Mouse (Mus musculus) central nervous system, embryonic 18 days (tissue): ENCODE data around the gene BC051142. TPM values are rescaled to one million over a fixed set of nuclear protein-coding genes. Genes with fewer than 3 reads are reported as not detected.

Experiments used
- polyA plus RNA-seq: library from polyadenylated mRNA; depleted of rRNA; stranded (reverse); fragments of >200 nt; gene quantifications from 2 replicates; pipeline ENCODE4 v1.2.3, GENCODE M21; 2012; rRNA removed

BC051142 gene
- polyA plus RNA-seq = 7.7 and 11.5 TPM in 2 replicates

DNA sequence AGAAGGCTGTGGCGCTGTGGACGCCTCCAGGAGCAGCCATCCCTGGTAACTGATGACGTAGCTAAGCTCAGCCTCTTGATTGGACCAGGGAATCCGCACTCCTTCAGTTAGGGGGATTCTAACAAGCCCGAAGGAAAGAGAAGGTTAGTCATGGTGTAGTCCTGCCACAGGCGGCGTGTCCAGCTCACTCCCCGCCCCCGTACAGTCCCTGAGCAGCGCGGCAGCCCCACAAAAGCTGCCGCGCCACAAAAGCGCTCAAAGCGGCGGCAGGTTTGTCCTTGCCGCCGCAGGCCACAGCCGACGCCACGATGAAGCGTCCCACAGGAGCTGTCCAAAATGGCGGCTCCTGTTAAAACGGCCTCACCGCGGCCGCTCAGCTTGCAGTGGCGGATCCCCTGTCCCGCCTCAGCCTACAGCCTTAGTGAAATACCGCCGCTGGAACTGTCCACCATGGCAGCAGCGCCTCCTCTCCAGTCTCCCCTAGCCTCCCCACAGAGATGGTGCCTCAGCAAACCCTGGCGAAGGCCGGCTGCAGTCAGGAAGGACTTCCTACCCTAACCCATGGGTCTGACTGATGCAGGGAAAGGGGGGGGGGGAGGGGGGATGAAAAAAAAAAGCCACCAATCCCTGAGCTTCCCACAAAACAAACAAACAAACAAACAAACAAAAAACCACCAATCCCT lies at the start of gene BC051142:
Gene BC051142 (plus strand): TSS at position 110 of the 683 bp plus-strand sequence.

GRCm38 (mm10) chr17:34354539-34354938 lies 44.1 kb upstream of the BC051142 start, which contains the start of gene Btnl2:
Gene Btnl2, plus strand, starts transcription at chr17:34354822.

GRCm38 (mm10) chr17:34376847-34377246 lies 21.8 kb upstream of the BC051142 start, which contains the start of gene Btnl1:
Gene Btnl1, plus strand, starts transcription at chr17:34377132.

DNA sequence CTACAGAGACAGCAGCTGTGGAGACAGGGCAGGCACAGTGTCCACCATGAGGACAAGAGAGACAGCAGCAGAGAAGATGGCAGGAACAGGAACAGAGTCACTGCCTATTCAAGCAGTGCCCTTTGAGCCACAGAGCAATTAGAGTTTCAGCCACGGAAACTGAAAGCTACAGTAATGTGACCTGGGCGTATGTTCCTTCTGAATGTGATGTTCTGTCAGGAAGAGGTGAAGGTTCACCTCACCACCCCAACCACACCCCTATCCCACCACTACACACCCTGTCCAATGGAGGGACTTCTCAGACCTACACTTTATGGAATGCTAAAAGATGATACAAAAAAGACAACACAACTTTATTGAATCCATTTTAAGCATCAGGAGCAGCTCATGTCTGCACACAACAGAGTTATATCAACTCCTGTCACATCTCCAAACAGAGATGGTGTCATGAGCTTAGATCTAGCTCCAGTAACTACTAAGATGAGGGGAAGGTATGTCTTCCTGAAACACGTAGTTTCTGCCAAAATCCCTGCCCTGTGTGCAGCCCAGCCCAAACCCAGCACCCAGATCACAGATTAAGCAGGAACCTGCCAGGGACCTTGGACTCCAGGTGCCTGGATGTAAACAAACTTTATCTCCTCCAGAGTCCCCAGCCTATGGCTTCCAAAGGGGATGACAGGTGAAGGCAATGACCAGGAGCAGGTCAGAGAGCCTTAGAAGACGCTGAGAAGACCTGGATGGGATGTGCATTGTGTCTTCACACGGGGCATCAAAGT lies 78.8 kb downstream of the BC051142 start, which contains the start of gene Btnl4:
Gene Btnl4 (minus strand): TSS at position 81 of the 776 bp plus-strand sequence.

Other genes with a start within 250 kb of the BC051142 start
- 1.9 and 2.2 TPM in 2 replicates for gene H2-DMb1, start 245.7 kb upstream of the BC051142 start, polyA plus RNA-seq
- 4.8 and 4.9 TPM in 2 replicates for gene Tap1, start 211.3 kb upstream of the BC051142 start, polyA plus RNA-seq
- 1.2 and 1.5 TPM in 2 replicates for gene Psmb9, start 211.1 kb upstream of the BC051142 start, polyA plus RNA-seq
- gene Psmb8, start 201.1 kb upstream of the BC051142 start, polyA plus RNA-seq = 3.5 and 4.0 TPM in 2 replicates
- 1.9 and 2.1 TPM in 2 replicates for gene Tap2, start 195.3 kb upstream of the BC051142 start, polyA plus RNA-seq
- gene H2-Ob, start 159.9 kb upstream of the BC051142 start, polyA plus RNA-seq = 0.40 and 0.48 TPM in 2 replicates
- gene H2-Ab1, start 141.1 kb upstream of the BC051142 start, polyA plus RNA-seq = 0.74 and 1.0 TPM in 2 replicates
- 0.34 and 0.47 TPM in 2 replicates for gene H2-Aa, start 111.0 kb upstream of the BC051142 start, polyA plus RNA-seq
- gene H2-Eb1, start 93.0 kb upstream of the BC051142 start, polyA plus RNA-seq = 1.8 and 1.9 TPM in 2 replicates
- gene H2-Eb2, start 73.2 kb upstream of the BC051142 start, polyA plus RNA-seq = 0.04 and 0.17 TPM in 2 replicates
- not detected in 2 replicates for gene Btnl2, start 44.0 kb upstream of the BC051142 start, polyA plus RNA-seq
- not detected in 2 replicates for gene Btnl1, start 21.7 kb upstream of the BC051142 start, polyA plus RNA-seq
- gene Btnl4, start 78.5 kb downstream of the BC051142 start, polyA plus RNA-seq = not detected in 2 replicates
- gene Btnl6, start 118.5 kb downstream of the BC051142 start, polyA plus RNA-seq = not detected in 2 replicates
- 6.4 and 8.1 TPM in 2 replicates for gene Notch4, start 165.4 kb downstream of the BC051142 start, polyA plus RNA-seq
- gene Gpsm3, start 191.0 kb downstream of the BC051142 start, polyA plus RNA-seq = 1.9 and 2.2 TPM in 2 replicates
- gene Pbx2, start 192.4 kb downstream of the BC051142 start, polyA plus RNA-seq = 66.5 and 66.7 TPM in 2 replicates
- 3.8 and 4.2 TPM in 2 replicates for gene Ager, start 199.0 kb downstream of the BC051142 start, polyA plus RNA-seq
- gene Rnf5, start 204.9 kb downstream of the BC051142 start, polyA plus RNA-seq = 199 and 200 TPM in 2 replicates
- 209 and 219 TPM in 2 replicates for gene Agpat1, start 205.4 kb downstream of the BC051142 start, polyA plus RNA-seq
- gene Egfl8, start 217.2 kb downstream of the BC051142 start, polyA plus RNA-seq = 5.5 and 12.4 TPM in 2 replicates
- gene Ppt2, start 229.7 kb downstream of the BC051142 start, polyA plus RNA-seq = 22.4 and 24.5 TPM in 2 replicates
- gene Prrt1, start 230.7 kb downstream of the BC051142 start, polyA plus RNA-seq = 66.0 and 82.7 TPM in 2 replicates
- 5.0 and 5.4 TPM in 2 replicates for gene Fkbpl, start 245.9 kb downstream of the BC051142 start, polyA plus RNA-seq
- gene Atf6b, start 248.3 kb downstream of the BC051142 start, polyA plus RNA-seq = 95.0 and 101 TPM in 2 replicates